Mouse (Mus musculus): ENCODE results near the gene Zfp503.

GRCm38 (mm10) chr14:21941581-21941980, 47.8 kb downstream of the Zfp503 start:
- TF ChIP-seq POLR2A (IDR thresholded peaks at IDR 0.05; ENCODE audit: insufficient read length, low read depth) (no peak), E2F4 (IDR thresholded peaks at IDR 0.05; ENCODE audit: insufficient read depth) (no peak), REST (IDR thresholded peaks at IDR 0.05; ENCODE audit: insufficient read depth, insufficient read length) (no peak), USF1 (IDR thresholded peaks at IDR 0.05; ENCODE audit: low read depth) (no peak), TCF12 (IDR thresholded peaks at IDR 0.05; ENCODE audit: insufficient read depth, poor library complexity, severe bottlenecking) (no peak), POLR2AphosphoS2 (IDR thresholded peaks at IDR 0.05; ENCODE audit: insufficient read length, low read depth) (no peak), MAX (IDR thresholded peaks at IDR 0.05; ENCODE audit: low read depth) (no peak), CEBPB (IDR thresholded peaks at IDR 0.05; ENCODE audit: insufficient read depth, poor library complexity, severe bottlenecking) (no peak), MYOG (IDR thresholded peaks at IDR 0.05; ENCODE audit: control insufficient read depth in 1 of 3, insufficient read depth in 1 of 3, insufficient read length in 2 of 3, low read depth in 2 of 3) (no peak), MYOD1 (IDR thresholded peaks at IDR 0.05; ENCODE audit: control insufficient read depth in 1 of 3, insufficient read length in 2 of 3, low read depth in 2 of 3) (no peak)
